Mouse (Mus musculus) lung, adult 2 months (tissue): ENCODE results near the gene Theg. TPM values are rescaled to one million over a fixed set of nuclear protein-coding genes. Genes with fewer than 3 reads are reported as not detected.
A peak's percentile ranks its signal among the peaks of the same experiment; 100 is the strongest.

ENCODE experiments used
- DNase-seq: peaks from one replicate; pipeline ENCODE4 v3.0.0; 2022
- H3K4me1 ChIP-seq: fragments of 200-500 bp; 2 replicates; pipeline ENCODE4 v1.6.1; 2011; ENCODE audit warnings: low read length; ENCODE audit not compliant: control insufficient read depth, insufficient read depth
- H3K4me3 ChIP-seq: fragments of 200-500 bp; replicated peaks from 2 replicates; pipeline ENCODE3; 2011; ENCODE audit warnings: low read depth, mild to moderate bottlenecking, control low read depth, low read length; ENCODE audit errors: extremely low read depth
- CTCF ChIP-seq: fragments of 200-500 bp; IDR thresholded peaks from 2 replicates; pipeline ENCODE4 v1.5.1; 2011; ENCODE audit warnings: mild to moderate bottlenecking, low read length, control low read depth; ENCODE audit not compliant: insufficient read depth
- POLR2A ChIP-seq: fragments of 200-500 bp; IDR thresholded peaks from 2 replicates; pipeline ENCODE4 v1.6.1; 2011; ENCODE audit warnings: low read depth, mild to moderate bottlenecking, control low read depth, low read length, borderline replicate concordance; ENCODE audit errors: extremely low read depth
- WGBS: fragments of 180-500 bp; shearing (Covaris S2); methylation state at CpG from one replicate; pipeline ENCODE4 v1.1.7; 2018; 5-methylcytosine and 5-hydroxymethylcytosine counted together
- polyA plus RNA-seq: library from polyadenylated mRNA; depleted of rRNA; stranded (reverse); fragments of >200 nt; gene quantifications from 2 replicates; pipeline ENCODE4 v1.2.3, GENCODE M21; 2012; rRNA removed

Gene Theg
- polyA plus RNA-seq, 1 experiment: not detected

- no peak for TF ChIP-seq CTCF
- TF ChIP-seq POLR2A: no peak
- H3K4me3 ChIP-seq: no peak overlapping the region
- WGBS: 80% methylated on average over 2 of the region's 2 CpGs
- DNase-seq: no peak
- H3K4me1 ChIP-seq: no peaks in the 10 kb centered on the region; the same call in 1 of the 2 replicates
Observed at GRCm38 (mm10) chr10:79534426-79534825, 52.7 kb downstream of the Theg start.

DNA sequence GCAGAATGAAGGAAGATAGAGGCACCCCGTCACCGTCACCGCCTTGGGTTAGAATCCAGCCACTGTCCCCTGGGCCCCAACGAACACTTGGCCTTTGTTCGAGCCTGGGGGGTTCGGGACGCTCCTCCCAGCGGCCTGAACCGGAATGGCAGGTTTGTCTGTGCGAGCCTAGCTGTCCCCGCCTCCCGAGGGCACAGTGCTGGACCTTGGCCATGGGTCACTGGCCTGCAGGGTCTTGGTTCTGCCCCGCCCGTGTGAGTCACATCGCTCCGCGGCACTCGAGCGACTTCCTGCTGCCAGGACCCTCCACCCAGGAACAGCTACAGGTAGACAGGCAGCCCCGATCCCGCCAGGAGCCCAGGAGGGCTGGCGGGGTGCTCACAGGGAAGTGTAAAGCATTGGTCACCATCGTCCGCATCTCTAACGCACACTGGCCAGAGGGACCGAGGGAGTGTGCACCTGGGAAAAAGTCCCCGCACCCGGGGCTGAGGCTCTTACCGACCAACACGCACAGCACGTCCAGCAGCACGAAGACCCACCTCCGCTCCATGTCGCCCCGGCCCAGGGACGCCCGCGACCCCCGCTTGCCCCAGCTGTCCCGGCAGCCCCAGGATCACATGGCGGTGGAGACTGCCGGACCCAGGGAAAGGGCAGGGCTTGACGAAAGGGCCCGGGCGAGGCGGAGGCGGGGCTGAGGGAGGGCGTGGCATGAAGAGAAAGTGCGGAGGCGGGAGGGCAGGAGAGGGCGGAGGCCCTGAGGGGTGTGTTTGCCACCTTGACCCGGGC, 53.8 kb downstream of the Theg start, which contains the start of gene Plpp2:
Plpp2 (minus strand) TSS at position 671 of the 786 bp plus-strand sequence.
- WGBS: under 1% methylated on average over 52 of the region's 52 CpGs
- Histone ChIP-seq H3K4me1 (no peaks in the 10 kb centered on the region), H3K4me3 (peak within 1 kb of the TSS; percentile 61)
- peak; percentile 34 for TF ChIP-seq CTCF
- TF ChIP-seq POLR2A: 0 out of 2 replicates have a peak, but pooled peaks have one; percentile 5
- DNase-seq: peak; percentile 85

GRCm38 (mm10) chr10:79532678-79533077, 54.5 kb downstream of the Theg start:
- Histone ChIP-seq H3K4me3 (peak overlapping the region; percentile 61), H3K4me1 (no peaks in the 10 kb centered on the region)
- TF ChIP-seq CTCF (no peak), POLR2A (no peak)
- WGBS: 36% methylated on average over 3 of the region's 3 CpGs
- DNase-seq: no peak

DNA sequence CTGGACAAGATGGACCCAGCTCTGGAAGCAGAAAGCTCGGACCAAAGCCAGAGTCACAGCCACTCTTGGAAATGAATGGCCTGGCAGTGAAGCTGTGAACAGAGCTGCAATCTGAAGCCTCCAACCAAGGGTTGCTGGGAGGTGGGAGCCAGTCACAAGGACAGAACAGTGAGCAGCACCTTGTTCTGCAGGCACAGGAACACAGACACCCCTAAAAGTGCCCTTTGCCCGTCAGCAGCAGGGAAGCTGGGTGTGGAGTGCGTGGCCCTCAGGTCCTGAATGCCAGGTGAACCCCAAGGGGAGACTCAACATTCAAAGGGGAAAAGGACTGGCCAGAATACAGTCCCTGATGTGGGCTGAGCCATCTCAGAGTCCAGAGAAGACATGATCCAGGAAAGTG, 55.5 kb downstream of the Theg start:
- TF ChIP-seq CTCF (no peak), POLR2A (no peak)
- 88% methylated on average over 3 of the region's 3 CpGs for WGBS
- Histone ChIP-seq H3K4me3 (no peak overlapping the region), H3K4me1 (no peaks in the 10 kb centered on the region)
- peak; percentile 1 for DNase-seq

DNA sequence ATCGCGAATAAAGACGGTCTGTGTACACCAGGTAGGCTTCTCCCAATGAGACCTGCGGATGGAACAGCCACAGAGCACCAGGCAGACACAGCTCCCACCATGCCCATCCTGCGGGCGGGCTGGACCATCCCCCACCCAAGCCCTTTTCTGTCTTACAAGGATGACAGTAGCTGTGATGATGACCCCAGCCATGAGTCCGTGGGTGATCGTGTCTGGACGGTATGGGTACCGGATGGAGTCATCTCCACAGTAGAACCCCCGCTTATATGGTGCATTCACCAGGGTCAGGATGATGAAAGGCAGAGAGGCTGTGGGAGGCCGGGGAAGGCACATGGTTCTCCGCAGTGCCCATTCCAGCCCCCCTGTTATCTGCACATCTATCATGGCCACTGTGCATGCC, 56.4 kb downstream of the Theg start:
- DNase-seq: no peak
- Histone ChIP-seq H3K4me3 (no peak overlapping the region), H3K4me1 (no peaks in the 10 kb centered on the region)
- TF ChIP-seq POLR2A: no peak
- no peak for TF ChIP-seq CTCF
- WGBS: 95% methylated on average over 13 of the region's 13 CpGs

DNA sequence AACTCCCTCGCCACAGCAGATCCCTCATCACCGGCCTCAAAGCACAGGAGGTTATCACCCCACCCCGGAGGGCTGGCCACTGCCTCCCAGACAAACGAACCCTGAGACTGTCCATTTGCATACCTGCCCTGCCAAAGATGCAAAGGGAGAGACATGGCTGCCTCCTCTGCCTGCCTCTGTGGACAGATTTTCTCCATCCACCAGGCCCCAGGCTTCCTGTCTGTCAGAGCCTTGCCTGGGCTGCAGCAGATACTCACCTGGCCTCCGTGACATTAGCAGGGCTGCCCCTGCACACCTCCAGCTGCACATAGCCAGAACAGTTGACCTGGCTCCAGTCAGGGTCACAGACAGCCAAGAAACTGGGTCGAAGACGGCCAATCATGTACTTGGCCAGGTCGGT, 56.9 kb downstream of the Theg start:
- peak; percentile 1 for DNase-seq
- Histone ChIP-seq H3K4me1 (no peaks in the 10 kb centered on the region), H3K4me3 (no peak overlapping the region)
- no peak for TF ChIP-seq CTCF
- 73% methylated on average over 8 of the region's 8 CpGs for WGBS

DNA sequence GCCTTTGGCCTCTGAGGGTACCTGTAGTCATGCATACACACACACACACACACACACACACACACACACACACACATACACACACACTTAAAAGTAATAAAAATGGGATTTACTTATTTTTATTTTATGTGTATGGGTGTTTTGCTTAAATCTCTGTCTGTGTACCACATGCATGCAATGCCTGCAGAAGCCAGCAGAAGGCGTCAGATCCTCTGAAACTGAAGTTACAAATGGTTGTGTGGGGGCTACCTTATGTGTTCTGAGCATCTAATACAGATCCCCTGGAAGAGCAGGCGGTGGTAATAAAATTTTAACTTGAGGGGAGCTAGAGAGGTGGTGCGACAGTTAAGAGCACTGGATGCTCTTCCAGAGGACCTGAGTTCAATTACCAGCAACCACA, 59.0 kb downstream of the Theg start:
- 90% methylated on average over 3 of the region's 3 CpGs for WGBS
- TF ChIP-seq CTCF (no peak), POLR2A (no peak)
- Histone ChIP-seq H3K4me1 (no peaks in the 10 kb centered on the region), H3K4me3 (no peak overlapping the region)
- no peak for DNase-seq

- no peak for TF ChIP-seq POLR2A
- no peak for TF ChIP-seq CTCF
- H3K4me3 ChIP-seq: no peak overlapping the region
- H3K4me1 ChIP-seq: no peaks in the 10 kb centered on the region
- DNase-seq: peak; percentile 3
- 76% methylated on average over 6 of the region's 6 CpGs for WGBS
Observed at GRCm38 (mm10) chr10:79527453-79527845, 59.7 kb downstream of the Theg start.

GRCm38 (mm10) chr10:79526661-79527452, 60.3 kb downstream of the Theg start:
- H3K4me1 ChIP-seq: no peaks in the 10 kb centered on the region
- TF ChIP-seq POLR2A: no peak
- TF ChIP-seq CTCF: no peak
- no peak for DNase-seq
- H3K4me3 ChIP-seq: no peak overlapping the region
- WGBS: 86% methylated on average over 12 of the region's 12 CpGs

Other genes with a start within 250 kb of the Theg start
- not detected in 2 replicates for gene Vmn2r82, start 230.8 kb downstream of the Theg start, polyA plus RNA-seq
- not detected in 2 replicates for gene Vmn2r83, start 118.6 kb downstream of the Theg start, polyA plus RNA-seq
- 27.9 and 30.4 TPM in 2 replicates for gene Plpp2, start 53.5 kb downstream of the Theg start, polyA plus RNA-seq
- gene Mier2, start 32.1 kb downstream of the Theg start, polyA plus RNA-seq: 62.5 and 71.8 TPM in 2 replicates
- gene C2cd4c, start 26.7 kb upstream of the Theg start, polyA plus RNA-seq: not detected in 2 replicates
- gene Shc2, start 50.6 kb upstream of the Theg start, polyA plus RNA-seq: 2.4 and 2.7 TPM in 2 replicates
- gene Odf3l2, start 58.4 kb upstream of the Theg start, polyA plus RNA-seq: not detected in 2 replicates
- 0.13 TPM in 1 of 2 replicates, not detected in the other for gene Madcam1, start 77.2 kb upstream of the Theg start, polyA plus RNA-seq
- 70.4 and 84.7 TPM in 2 replicates for gene Tpgs1, start 82.0 kb upstream of the Theg start, polyA plus RNA-seq
- gene Cdc34, start 94.9 kb upstream of the Theg start, polyA plus RNA-seq: 112 and 121 TPM in 2 replicates
- gene Gzmm, start 101.7 kb upstream of the Theg start, polyA plus RNA-seq: 1.5 and 1.6 TPM in 2 replicates
- 684 and 692 TPM in 2 replicates for gene Bsg, start 117.2 kb upstream of the Theg start, polyA plus RNA-seq
- 3.0 and 3.9 TPM in 2 replicates for gene Hcn2, start 129.3 kb upstream of the Theg start, polyA plus RNA-seq
- 42.0 and 46.2 TPM in 2 replicates for gene Polrmt, start 159.2 kb upstream of the Theg start, polyA plus RNA-seq
- gene Fgf22, start 167.7 kb upstream of the Theg start, polyA plus RNA-seq: 0.10 and 1.0 TPM in 2 replicates
- gene Rnf126, start 179.6 kb upstream of the Theg start, polyA plus RNA-seq: 103 and 134 TPM in 2 replicates
- gene Fstl3, start 189.9 kb upstream of the Theg start, polyA plus RNA-seq: 65.8 and 72.7 TPM in 2 replicates
- gene Prss57, start 203.6 kb upstream of the Theg start, polyA plus RNA-seq: 0.20 TPM in 1 of 2 replicates, not detected in the other
- 34.2 and 38.5 TPM in 2 replicates for gene Palm, start 206.2 kb upstream of the Theg start, polyA plus RNA-seq
- 4.0 and 4.8 TPM in 2 replicates for gene Misp, start 233.7 kb upstream of the Theg start, polyA plus RNA-seq